Mouse (Mus musculus) CH12.LX (cell line): ENCODE results near the gene Slc12a6. TPM values are rescaled to one million over a fixed set of nuclear protein-coding genes. Genes with fewer than 3 reads are reported as not detected.

ENCODE experiments used
- DNase-seq: peaks from one replicate; pipeline ENCODE4 v3.0.0-alpha.2; 2013; ENCODE audit errors: extremely low read depth
- H3K27ac ChIP-seq: 2 replicates; pipeline ENCODE4 v1.5.1; 2012; ENCODE audit warnings: low read depth, mild to moderate bottlenecking, control low read depth, moderate library complexity; ENCODE audit not compliant: insufficient read depth
- H3K27me3 ChIP-seq: replicated peaks from 2 replicates; pipeline ENCODE3; 2012; ENCODE audit warnings: inconsistent platforms
- H3K36me3 ChIP-seq, 2 experiments: replicated peaks in 1 of 2; 2 replicates each; pipeline versions ENCODE3 to v1.6.1; 2012; ENCODE audit warnings: inconsistent platforms in 1 of 2, low read length in 1 of 2, mild to moderate bottlenecking in 1 of 2, mixed read lengths in 1 of 2, moderate library complexity in 1 of 2; ENCODE audit not compliant: control insufficient read depth in 1 of 2, insufficient read depth in 1 of 2
- H3K4me1 ChIP-seq, 2 experiments: 2 replicates each; pipeline ENCODE4 v1.6.1; 2012; ENCODE audit warnings: inconsistent platforms in 1 of 2, moderate library complexity in 1 of 2; ENCODE audit not compliant: insufficient read depth in 2 of 2, control insufficient read depth in 1 of 2
- H3K4me2 ChIP-seq: 2 replicates; pipeline ENCODE4 v1.6.1; 2012; ENCODE audit warnings: low read depth, mild to moderate bottlenecking, control low read depth; ENCODE audit not compliant: poor library complexity, insufficient read depth, severe bottlenecking
- H3K4me3 ChIP-seq, 3 experiments: fragments of 150-350 bp in 1 of 3; sonication (generic) in 1 of 3; replicated peaks in 1 of 3; 2 replicates each; pipeline versions ENCODE3 to v1.5.1; 2011 to 2012; ENCODE audit warnings: low read depth in 2 of 3, low read length in 2 of 3, mild to moderate bottlenecking in 2 of 3, moderate library complexity in 2 of 3, control low read depth in 1 of 3, improper control_type of control experiment in 1 of 3, inconsistent platforms in 1 of 3, mixed read lengths in 1 of 3; ENCODE audit not compliant: poor library complexity in 1 of 3
- H3K79me2 ChIP-seq: replicated peaks from 2 replicates; pipeline ENCODE4 v1.6.1; 2012; ENCODE audit warnings: mild to moderate bottlenecking, moderate library complexity; ENCODE audit not compliant: control insufficient read depth, poor library complexity, insufficient read depth, severe bottlenecking; ENCODE audit errors: extremely low read depth
- H3K9ac ChIP-seq: 2 replicates; pipeline ENCODE4 v1.6.1; 2012; ENCODE audit warnings: low read depth, mild to moderate bottlenecking, control low read depth, moderate library complexity; ENCODE audit not compliant: insufficient read depth
- H3K9me3 ChIP-seq: replicated peaks from 2 replicates; pipeline ENCODE3; 2012; ENCODE audit warnings: low read length, inconsistent platforms, mixed read lengths
- BHLHE40 ChIP-seq: IDR thresholded peaks from 2 replicates; pipeline ENCODE4 v1.6.1; 2011; ENCODE audit warnings: mild to moderate bottlenecking, low read depth, low read length, improper control_type of control experiment
- CHD1 ChIP-seq: IDR thresholded peaks from 2 replicates; pipeline ENCODE4 v1.6.1; 2012; ENCODE audit warnings: low read depth, low read length, improper control_type of control experiment, inconsistent platforms
- CHD2 ChIP-seq: IDR thresholded peaks from 2 replicates; pipeline ENCODE4 v1.6.1; 2011; ENCODE audit warnings: low read length, improper control_type of control experiment
- CTCF ChIP-seq, 2 experiments: IDR thresholded peaks in 1 of 2; conservative IDR thresholded peaks in 1 of 2; 2 replicates each; pipeline ENCODE4 v1.5.1; 2011 to 2012; ENCODE audit warnings: low read depth in 2 of 2, low read length in 2 of 2, improper control_type of control experiment in 1 of 2, inconsistent platforms in 1 of 2, mild to moderate bottlenecking in 1 of 2, moderate library complexity in 1 of 2
- E2F4 ChIP-seq: IDR thresholded peaks from 2 replicates; pipeline ENCODE4 v1.6.1; 2011; ENCODE audit warnings: low read depth, low read length, improper control_type of control experiment; ENCODE audit not compliant: insufficient replicate concordance
- ELF1 ChIP-seq: IDR thresholded peaks from 2 replicates; pipeline ENCODE4 v1.6.1; 2014; ENCODE audit warnings: low read depth, mild to moderate bottlenecking, inconsistent platforms, low read length, improper control_type of control experiment
- EP300 ChIP-seq: IDR thresholded peaks from 2 replicates; pipeline ENCODE4 v1.6.1; 2011; ENCODE audit warnings: low read length, improper control_type of control experiment
- ETS1 ChIP-seq: conservative IDR thresholded peaks from 2 replicates; pipeline ENCODE4 v1.6.1; 2012; ENCODE audit warnings: low read depth, mild to moderate bottlenecking, inconsistent platforms, low read length, improper control_type of control experiment, moderate library complexity
- GABPA ChIP-seq: IDR thresholded peaks from 2 replicates; pipeline ENCODE4 v1.6.1; 2012; ENCODE audit warnings: low read depth, low read length, improper control_type of control experiment, inconsistent platforms; ENCODE audit not compliant: insufficient replicate concordance
- HCFC1 ChIP-seq: IDR thresholded peaks from 2 replicates; pipeline ENCODE4 v1.6.1; 2012; ENCODE audit warnings: low read depth, mild to moderate bottlenecking, inconsistent platforms, low read length, improper control_type of control experiment
- IRF4 ChIP-seq: IDR thresholded peaks from 2 replicates; pipeline ENCODE4 v1.6.1; 2014; ENCODE audit warnings: low read depth, mild to moderate bottlenecking, inconsistent platforms, low read length, improper control_type of control experiment
- JUN ChIP-seq: IDR thresholded peaks from 2 replicates; pipeline ENCODE4 v1.6.1; 2011; ENCODE audit warnings: low read depth, mild to moderate bottlenecking, low read length, improper control_type of control experiment, moderate library complexity; ENCODE audit not compliant: insufficient read depth
- JUND ChIP-seq: conservative IDR thresholded peaks from 2 replicates; pipeline ENCODE4 v1.6.1; 2011; ENCODE audit warnings: low read depth, low read length, improper control_type of control experiment
- KAT2A ChIP-seq: IDR thresholded peaks from 2 replicates; pipeline ENCODE4 v1.6.1; 2012; ENCODE audit warnings: low read length, improper control_type of control experiment, inconsistent platforms; ENCODE audit not compliant: insufficient replicate concordance
- MAFK ChIP-seq: IDR thresholded peaks from 2 replicates; pipeline ENCODE4 v1.6.1; 2011; ENCODE audit warnings: low read length, improper control_type of control experiment; ENCODE audit not compliant: insufficient replicate concordance
- MAX ChIP-seq: IDR thresholded peaks from 2 replicates; pipeline ENCODE4 v1.6.1; 2011; ENCODE audit warnings: low read length, improper control_type of control experiment
- MAZ ChIP-seq: IDR thresholded peaks from 2 replicates; pipeline ENCODE4 v1.6.1; 2012; ENCODE audit warnings: low read depth, mild to moderate bottlenecking, inconsistent platforms, low read length, improper control_type of control experiment, moderate library complexity
- MEF2A ChIP-seq: IDR thresholded peaks from 2 replicates; pipeline ENCODE4 v1.6.1; 2014; ENCODE audit warnings: low read depth, mild to moderate bottlenecking, inconsistent platforms, low read length, improper control_type of control experiment, borderline replicate concordance
- MXI1 ChIP-seq: IDR thresholded peaks from 2 replicates; pipeline ENCODE4 v1.6.1; 2011; ENCODE audit warnings: mild to moderate bottlenecking, low read depth, low read length, improper control_type of control experiment
- MYC ChIP-seq: IDR thresholded peaks from 2 replicates; pipeline ENCODE4 v1.6.1; 2011; ENCODE audit warnings: low read depth, mild to moderate bottlenecking, improper control_type of control experiment, low read length
- NELFE ChIP-seq: IDR thresholded peaks from 2 replicates; pipeline ENCODE4 v1.6.1; 2011; ENCODE audit warnings: low read depth, low read length, improper control_type of control experiment
- NRF1 ChIP-seq: IDR thresholded peaks from 2 replicates; pipeline ENCODE4 v1.6.1; 2014; ENCODE audit warnings: low read depth, mild to moderate bottlenecking, inconsistent platforms, low read length, improper control_type of control experiment, moderate library complexity
- PAX5 ChIP-seq: IDR thresholded peaks from 2 replicates; pipeline ENCODE4 v1.6.1; 2012; ENCODE audit warnings: low read length, inconsistent platforms, mixed read lengths
- POLR2AphosphoS2 ChIP-seq: IDR thresholded peaks from 2 replicates; pipeline ENCODE4 v1.6.1; 2011; ENCODE audit warnings: low read depth, low read length, improper control_type of control experiment
- RAD21 ChIP-seq: IDR thresholded peaks from 2 replicates; pipeline ENCODE4 v1.6.1; 2011; ENCODE audit warnings: low read depth, mild to moderate bottlenecking, low read length, improper control_type of control experiment, moderate library complexity
- RCOR1 ChIP-seq: conservative IDR thresholded peaks from 2 replicates; pipeline ENCODE4 v1.6.1; 2012; ENCODE audit warnings: low read depth, mild to moderate bottlenecking, inconsistent platforms, low read length, improper control_type of control experiment
- SIN3A ChIP-seq: IDR thresholded peaks from 2 replicates; pipeline ENCODE4 v1.6.1; 2012; ENCODE audit warnings: low read length, improper control_type of control experiment, inconsistent platforms
- SMC3 ChIP-seq: IDR thresholded peaks from 2 replicates; pipeline ENCODE4 v1.6.1; 2011; ENCODE audit warnings: low read depth, low read length, improper control_type of control experiment
- TBP ChIP-seq: conservative IDR thresholded peaks from 2 replicates; pipeline ENCODE4 v1.6.1; 2011; ENCODE audit warnings: low read depth, low read length, improper control_type of control experiment
- TCF12 ChIP-seq: IDR thresholded peaks from 2 replicates; pipeline ENCODE4 v1.6.1; 2014; ENCODE audit warnings: low read depth, mild to moderate bottlenecking, inconsistent platforms, low read length, improper control_type of control experiment
- UBTF ChIP-seq: IDR thresholded peaks from 2 replicates; pipeline ENCODE4 v1.6.1; 2012; ENCODE audit warnings: low read depth, mild to moderate bottlenecking, inconsistent platforms, low read length, improper control_type of control experiment, moderate library complexity
- USF1 ChIP-seq: IDR thresholded peaks from 2 replicates; pipeline ENCODE4 v1.6.1; 2014; ENCODE audit warnings: low read depth, mild to moderate bottlenecking, inconsistent platforms, low read length, improper control_type of control experiment
- USF2 ChIP-seq: conservative IDR thresholded peaks from 2 replicates; pipeline ENCODE4 v1.6.1; 2011; ENCODE audit warnings: low read depth, low read length, improper control_type of control experiment
- ZC3H11A ChIP-seq: IDR thresholded peaks from 2 replicates; pipeline ENCODE4 v1.6.1; 2012; ENCODE audit warnings: low read depth, mild to moderate bottlenecking, inconsistent platforms, low read length, improper control_type of control experiment
- ZKSCAN1 ChIP-seq: IDR thresholded peaks from 2 replicates; pipeline ENCODE4 v1.6.1; 2012; ENCODE audit warnings: low read depth, inconsistent platforms, low read length, improper control_type of control experiment, borderline replicate concordance
- ZMIZ1 ChIP-seq: IDR thresholded peaks from 2 replicates; pipeline ENCODE4 v1.6.1; 2012; ENCODE audit warnings: low read depth, mild to moderate bottlenecking, inconsistent platforms, low read length, improper control_type of control experiment
- ZNF384 ChIP-seq: IDR thresholded peaks from 2 replicates; pipeline ENCODE4 v1.6.1; 2012; ENCODE audit warnings: low read depth, low read length, improper control_type of control experiment, inconsistent platforms
- dilution Hi-C: fragments of 300-500 bp; cut with MboI; formaldehyde crosslinking; loops from 2 replicates; pipeline ENCODE4 v1.14.3; 2020; ENCODE audit warnings: low sequenced_read_pairs; ENCODE audit not compliant: extremely low pct_unique_long_range_greater_than_20kb, extremely low pct_ligation_motif_present
- in situ Hi-C: fragments of 300-500 bp; cut with MboI; formaldehyde crosslinking; loops from 3 replicates; pipeline ENCODE4 v1.14.3; 2019; ENCODE audit warnings: low sequenced_read_pairs, low pct_ligation_motif_present, low pct_unique_long_range_greater_than_20kb, mixed read lengths
- polyA plus RNA-seq: library from polyadenylated mRNA; unstranded; fragments of >175 nt; gene quantifications from 2 replicates; pipeline ENCODE4 v1.2.1, GENCODE M21; 2012; ENCODE audit warnings: low read depth; ENCODE audit not compliant: insufficient read length
- total RNA-seq, 2 experiments: library from RNA; depleted of rRNA; stranded (reverse); fragments of 300-350 nt in 1 of 2; fragments of >200 nt in 1 of 2; gene quantifications; 2 replicates each; pipeline ENCODE4 v1.2.3; 2012 to 2014

Slc12a6 gene
- total and polyA plus RNA-seq, 3 experiments = 7.8 to 14.8 (median 10.5) TPM

DNA sequence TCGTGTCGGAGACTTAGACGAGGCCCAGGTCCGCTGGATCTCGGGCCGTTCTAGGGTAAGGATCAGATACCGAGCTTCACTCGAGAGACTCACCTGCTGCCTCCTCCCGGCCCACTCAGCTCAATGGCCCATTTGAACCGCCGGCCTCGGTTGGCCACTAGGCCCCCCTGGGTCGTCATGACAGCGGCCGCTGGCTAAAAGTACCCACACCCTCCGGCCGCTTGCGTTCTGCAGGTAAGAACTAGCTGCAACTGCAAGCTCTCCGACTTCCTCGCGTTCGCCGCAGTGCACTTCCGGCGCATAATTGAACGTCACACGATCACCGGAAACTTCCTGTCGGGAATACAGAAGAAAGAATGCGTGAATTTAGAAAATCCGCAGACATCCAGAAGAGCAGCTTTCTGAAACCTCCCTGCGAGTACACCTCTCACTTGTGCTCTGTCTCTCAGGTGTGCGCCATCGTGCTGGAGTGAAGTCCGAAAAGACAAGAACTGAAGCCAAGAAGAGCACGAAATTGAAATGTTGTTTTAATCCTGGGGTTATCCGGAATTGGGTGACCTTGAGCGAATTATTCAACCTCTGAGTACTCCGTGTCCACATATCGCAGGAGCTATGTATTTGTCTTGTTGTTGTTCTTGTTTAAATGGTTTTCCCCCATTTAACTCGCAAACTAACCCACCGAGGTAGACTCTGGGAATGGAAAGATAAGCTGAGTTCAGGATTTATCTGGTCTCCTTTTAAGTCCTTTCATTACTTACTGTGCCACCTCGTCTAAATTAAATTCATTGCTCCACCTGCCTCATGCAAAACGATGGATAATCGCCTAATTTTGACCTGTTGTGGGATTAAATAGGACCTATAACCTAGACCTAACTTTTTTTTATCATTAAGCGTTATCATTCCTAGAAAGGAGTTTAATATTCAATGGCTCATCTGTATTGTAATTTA lies 102.4 kb downstream of the Slc12a6 start, which contains the start of gene Emc4:
Gene Emc4, minus strand, starts transcription at position 302 of the 948 bp plus-strand sequence.
- Histone ChIP-seq H3K9me3 (no peaks in the 10 kb centered on the region), H3K4me2 (peak within 1 kb of the TSS; percentile 89), H3K9ac (peak within 1 kb of the TSS; percentile 87), H3K36me3 (peaks cover 14 to 32% of the 10 kb centered on the region in 2 experiments), H3K79me2 (peaks cover 17% of the 10 kb centered on the region), H3K27me3 (no peaks in the 10 kb centered on the region), H3K4me3 (peak within 1 kb of the TSS; percentile 78 to 89 (median 82)), H3K4me1 (peaks cover 0 to 20% of the 10 kb centered on the region in 2 experiments; a peak in 2 of 4 replicates), H3K27ac (no peak within 1 kb of the TSS; the same call in 1 of the 2 replicates)
- peak; percentile 91 for DNase-seq
- dilution Hi-C loops = no loop called here
- in situ Hi-C loops = loop anchor here (10.0 kb wide), 1 partner anchor 103 kb away; the partner anchor contains the start of genes Gm21985, Nop10 and Slc12a6
- TF ChIP-seq MAFK (no peak), PAX5 (no peak), CHD1 (peak; percentile 73; the same call in 1 of the 2 replicates), MAX (peak; percentile 90), ETS1 (0 out of 2 replicates have a peak, but pooled peaks have one; percentile 14), ZKSCAN1 (no peak), SIN3A (peak; percentile 98), MXI1 (peak; percentile 93), ZC3H11A (no peak), UBTF (peak; percentile 64; the same call in 1 of the 2 replicates), MAZ (no peak), EP300 (no peak), TCF12 (peak; percentile 93), JUN (no peak), POLR2AphosphoS2 (peak; percentile 94), USF1 (no peak), TBP (peak; percentile 93), E2F4 (0 out of 2 replicates have a peak, but pooled peaks have one; percentile 23), MYC (peak; percentile 98), GABPA (peak; percentile 22; the same call in 1 of the 2 replicates), CTCF (conservative IDR thresholded peaks at IDR 0.05 in 1 of 2, IDR thresholded peaks at IDR 0.05 in 1 of 2; ENCODE audit: low read depth in 2 of 2, low read length in 2 of 2) (no peak), MEF2A (peak; percentile 85), HCFC1 (peak; percentile 92), RAD21 (no peak), JUND (no peak), NELFE (peak; percentile 95), IRF4 (peak; percentile 64; the same call in 1 of the 2 replicates), BHLHE40 (no peak; the same call in 1 of the 2 replicates), USF2 (no peak), RCOR1 (0 out of 2 replicates have a peak, but pooled peaks have one; percentile 48), CHD2 (peak; percentile 78), ZMIZ1 (peak; percentile 92), ELF1 (peak; percentile 95), KAT2A (peak; percentile 89), ZNF384 (no peak), SMC3 (no peak), NRF1 (no peak)
